Mouse (Mus musculus) granulocyte monocyte progenitor cell, adult 5-6 weeks (primary cell): ENCODE results near the gene Card11. TPM values are rescaled to one million over a fixed set of nuclear protein-coding genes. Genes with fewer than 3 reads are reported as not detected.

Source experiments
- ATAC-seq: replicated peaks from 2 replicates; pipeline ENCODE4 v1.8.0; 2016; ENCODE audit warnings: mild to moderate bottlenecking, moderate TSS enrichment, inconsistent platforms; ENCODE audit not compliant: poor library complexity, severe bottlenecking
- total RNA-seq, 2 experiments: library from RNA; stranded (forward) in 1 of 2; stranded (reverse) in 1 of 2; fragments of 200-712, 200-1000 nt in 1 of 2; fragments of >200 nt in 1 of 2; fragmentation: Nextera tagmentation in 1 of 2; gene quantifications; 2 replicates each; pipeline ENCODE4 v1.2.3; 2014 to 2017

The Card11 gene
- total RNA-seq, 2 experiments from 2014 or later, result not detected

GRCm38 (mm10) chr5:140992093-140993070, 8.0 kb downstream of the Card11 start:
- ATAC-seq, result peak; percentile 98

- no peak for ATAC-seq
These were observed 14.9 kb downstream of the Card11 start for GRCm38 (mm10) chr5:140985311-140986050.

- no peak for ATAC-seq
These were observed 19.0 kb downstream of the Card11 start for GRCm38 (mm10) chr5:140981370-140981805.

GRCm38 (mm10) chr5:140980783-140981182, 19.6 kb downstream of the Card11 start:
- ATAC-seq, result no peak

- no peak for ATAC-seq
These were observed 20.3 kb downstream of the Card11 start for GRCm38 (mm10) chr5:140980051-140980450.

GRCm38 (mm10) chr5:140962945-140963344, 37.4 kb downstream of the Card11 start:
- ATAC-seq, result peak; percentile 74

- ATAC-seq, result no peak
These were observed 39.6 kb downstream of the Card11 start for GRCm38 (mm10) chr5:140960732-140961131.

- no peak for ATAC-seq
These were observed 41.2 kb downstream of the Card11 start for GRCm38 (mm10) chr5:140959160-140959559.

GRCm38 (mm10) chr5:140957106-140957505, 43.3 kb downstream of the Card11 start:
- ATAC-seq, result no peak

GRCm38 (mm10) chr5:140955666-140956065, 44.7 kb downstream of the Card11 start:
- no peak for ATAC-seq

GRCm38 (mm10) chr5:140951801-140952200, 48.6 kb downstream of the Card11 start:
- no peak for ATAC-seq

GRCm38 (mm10) chr5:140948009-140948408, 52.4 kb downstream of the Card11 start:
- ATAC-seq, result peak; percentile 91

GRCm38 (mm10) chr5:140946034-140946433, 54.3 kb downstream of the Card11 start:
- no peak for ATAC-seq

- peak; percentile 38 for ATAC-seq
These were observed 55.8 kb downstream of the Card11 start for GRCm38 (mm10) chr5:140944382-140945125.

GRCm38 (mm10) chr5:140940923-140941491, 59.4 kb downstream of the Card11 start:
- ATAC-seq, result no peak

- ATAC-seq, result no peak
These were observed 60.0 kb downstream of the Card11 start for GRCm38 (mm10) chr5:140940257-140940922.

GRCm38 (mm10) chr5:140936816-140937215, 63.6 kb downstream of the Card11 start:
- no peak for ATAC-seq

- ATAC-seq, result no peak
These were observed 64.5 kb downstream of the Card11 start for GRCm38 (mm10) chr5:140935848-140936247.

GRCm38 (mm10) chr5:140934639-140935315, 65.6 kb downstream of the Card11 start:
- no peak for ATAC-seq
